Mouse (Mus musculus) lung, adult 2 months (tissue): ENCODE measurements at regions not wholly inside any gene's neighbourhood (a gene's known extent, or its start where the extent isn't known, plus 50 kb on each side); places are given as distances from the start of the nearest gene placed in this dataset.

Experiments used
- CTCF ChIP-seq: fragments of 200-500 bp; IDR thresholded peaks from 2 replicates; pipeline ENCODE4 v1.5.1; 2011; ENCODE audit warnings: mild to moderate bottlenecking, low read length, control low read depth; ENCODE audit not compliant: insufficient read depth
- POLR2A ChIP-seq: fragments of 200-500 bp; IDR thresholded peaks from 2 replicates; pipeline ENCODE4 v1.6.1; 2011; ENCODE audit warnings: low read depth, mild to moderate bottlenecking, control low read depth, low read length, borderline replicate concordance; ENCODE audit errors: extremely low read depth

- TF ChIP-seq CTCF = no peak
- TF ChIP-seq POLR2A = no peak
Observed at GRCm38 (mm10) chr6:84467319-84467718, 126.4 kb downstream of the Cyp26b1 start.
